41 mouse cellular contexts compared by ENCODE assay signal in the genomic region with DNA sequence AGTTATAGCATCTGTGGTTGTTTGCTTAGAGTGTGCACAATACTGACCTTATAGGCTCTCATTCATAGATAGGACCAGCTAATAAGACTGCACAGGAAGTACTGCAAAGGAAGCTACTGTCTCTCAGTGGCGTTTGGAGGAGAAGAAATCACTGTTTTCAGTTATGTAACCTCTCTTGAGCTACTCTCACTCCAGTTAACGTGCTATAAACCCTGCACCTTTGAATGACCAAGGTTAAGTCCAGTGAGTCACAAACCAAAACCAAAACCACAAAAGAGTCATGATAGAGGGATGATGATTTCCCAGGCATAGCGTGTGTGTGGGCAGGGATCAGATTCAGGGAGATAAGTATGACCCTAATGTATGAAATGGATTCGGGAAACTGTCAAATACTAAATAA. TPM values are rescaled to one million over a fixed set of nuclear protein-coding genes. Genes with fewer than 3 reads are reported as not detected.
"Had no signal": no experiment of that assay in that cellular context is flagged by ENCODE, and none has a peak within 500 bp of the region (broad histone marks: within the 10 kb centered on the region; RNA-seq: fewer than 3 reads in every experiment).

No protein-coding gene starts in this region.

RNA-seq across cellular contexts. Expression of gene Klra6, which starts 8.4 kb away (rescaled TPM):
- total RNA-seq: heart, postnatal 10 days; heart, postnatal 14 days; heart, postnatal 25 days; heart, postnatal 36 days; heart, postnatal 4 days; hematopoietic stem cell, adult 5-6 weeks; hindbrain, postnatal 0 days; layer of hippocampus, adult 18-20 months; layer of hippocampus, adult 2 months; layer of hippocampus, adult 8-10 months; layer of hippocampus, postnatal 10 days; layer of hippocampus, postnatal 14 days; layer of hippocampus, postnatal 25 days; layer of hippocampus, postnatal 36 days; left cerebral cortex, adult 18-20 months; left cerebral cortex, adult 2 months; left cerebral cortex, adult 8-10 months had no signal
- polyA plus RNA-seq: heart, embryonic 12.5 days; heart, embryonic 13.5 days; heart, embryonic 14.5 days; heart, embryonic 15.5 days; heart, embryonic 16.5 days; heart, postnatal 0 days; hindbrain, embryonic 10.5 days; hindbrain, embryonic 11.5 days; hindbrain, embryonic 12.5 days; hindbrain, embryonic 13.5 days; hindbrain, embryonic 14.5 days; hindbrain, embryonic 15.5 days; hindbrain, embryonic 16.5 days; hindbrain, postnatal 0 days; inflammation-experienced regulatory T-cells, adult 6 months; intestine, embryonic 14.5 days; intestine, embryonic 15.5 days; intestine, embryonic 16.5 days; intestine, postnatal 0 days; kidney, adult 2 months; kidney, embryonic 14.5 days; kidney, embryonic 15.5 days; kidney, embryonic 16.5 days; kidney, postnatal 0 days; large intestine, adult 2 months had no signal

RNA-seq across cellular contexts. Expression of gene Klra4, which starts 31.9 kb away (rescaled TPM):
- total RNA-seq: heart, postnatal 10 days; heart, postnatal 14 days; heart, postnatal 25 days; heart, postnatal 36 days; heart, postnatal 4 days; hematopoietic stem cell, adult 5-6 weeks; hindbrain, postnatal 0 days; layer of hippocampus, adult 18-20 months; layer of hippocampus, adult 2 months; layer of hippocampus, adult 8-10 months; layer of hippocampus, postnatal 10 days; layer of hippocampus, postnatal 14 days; layer of hippocampus, postnatal 25 days; layer of hippocampus, postnatal 36 days; left cerebral cortex, adult 18-20 months; left cerebral cortex, adult 2 months; left cerebral cortex, adult 8-10 months had no signal
- polyA plus RNA-seq: heart, embryonic 12.5 days; heart, embryonic 13.5 days; heart, embryonic 14.5 days; heart, embryonic 15.5 days; heart, embryonic 16.5 days; heart, postnatal 0 days; hindbrain, embryonic 10.5 days; hindbrain, embryonic 11.5 days; hindbrain, embryonic 12.5 days; hindbrain, embryonic 13.5 days; hindbrain, embryonic 14.5 days; hindbrain, embryonic 15.5 days; hindbrain, embryonic 16.5 days; hindbrain, postnatal 0 days; inflammation-experienced regulatory T-cells, adult 6 months; intestine, embryonic 14.5 days; intestine, embryonic 15.5 days; intestine, embryonic 16.5 days; intestine, postnatal 0 days; kidney, embryonic 14.5 days; kidney, embryonic 15.5 days; kidney, embryonic 16.5 days; kidney, postnatal 0 days; large intestine, adult 2 months had no signal
